Mouse (Mus musculus) liver, adult 2 months (tissue): Measurements from ENCODE around the gene Iqcb1.

Source experiments
- CTCF ChIP-seq: fragments of 200-500 bp; IDR thresholded peaks from 2 replicates; pipeline ENCODE4 v1.5.1; 2011; ENCODE audit warnings: low read depth, low read length, control low read depth
- POLR2A ChIP-seq: fragments of 200-500 bp; IDR thresholded peaks from 2 replicates; pipeline ENCODE4 v1.6.1; 2011; ENCODE audit warnings: low read length, control low read depth; ENCODE audit not compliant: insufficient read depth; ENCODE audit errors: extremely low read depth

DNA sequence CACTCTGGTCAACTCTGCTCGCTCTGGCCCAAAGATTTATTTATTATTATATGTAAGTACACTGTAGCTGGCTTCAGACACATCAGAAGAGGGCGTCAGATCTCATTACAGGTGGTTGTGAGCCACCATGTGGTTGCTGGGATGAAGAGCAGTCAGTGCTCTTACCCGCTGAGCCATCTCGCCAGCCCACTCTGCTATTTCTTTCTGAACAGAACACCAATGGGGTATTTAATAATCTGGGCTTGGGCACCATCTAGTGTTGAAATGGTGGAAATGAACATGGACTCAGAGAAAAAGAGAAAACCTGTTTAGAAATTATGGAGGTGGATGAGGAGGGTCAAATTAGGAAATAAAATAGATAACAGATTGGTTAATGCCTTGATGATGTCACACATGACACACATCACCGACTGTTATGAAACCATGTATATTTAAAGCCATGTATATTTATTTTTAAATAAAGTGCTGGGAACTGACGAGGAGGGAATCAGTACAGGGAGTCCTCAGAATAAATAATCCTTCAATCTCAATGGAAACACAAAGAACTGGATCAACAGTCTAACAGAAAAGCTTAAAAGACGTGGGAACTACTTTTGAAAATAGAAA is 10.8 kb upstream of the Iqcb1 start:
- TF ChIP-seq CTCF (peak; percentile 47), POLR2A (no peak)
